Mouse (Mus musculus) ES-E14 (cell line): ENCODE results near the gene Mcfd2. TPM values are rescaled to one million over a fixed set of nuclear protein-coding genes. Genes with fewer than 3 reads are reported as not detected.
"Not testable (repeated sequence)": the region's sequence is repeated elsewhere in the genome, so short reads cannot be mapped to it uniquely, and the experiment has no call there.

ENCODE experiments used
- DNase-seq: peaks from one replicate; pipeline ENCODE4 v3.0.0-alpha.2; 2013; ENCODE audit warnings: low read depth, low spot score
- H3K27ac ChIP-seq: 2 replicates; pipeline ENCODE4 v1.5.1; 2012; ENCODE audit warnings: low read depth, mild to moderate bottlenecking, low read length, moderate library complexity, mixed read lengths; ENCODE audit not compliant: poor library complexity, insufficient read depth, severe bottlenecking
- H3K36me3 ChIP-seq: 2 replicates; pipeline ENCODE4 v1.6.1; 2012; ENCODE audit warnings: mild to moderate bottlenecking, low read length, moderate library complexity, mixed read lengths; ENCODE audit not compliant: control insufficient read depth, poor library complexity, insufficient read depth, severe bottlenecking
- H3K4me1 ChIP-seq, 2 experiments: fragments of 150-350 bp in 1 of 2; sonication (generic) in 1 of 2; 2 replicates each; pipeline ENCODE4 v1.6.1; 2012; ENCODE audit warnings: low read length in 2 of 2, mild to moderate bottlenecking in 1 of 2, mixed read lengths in 1 of 2; ENCODE audit not compliant: control insufficient read depth in 2 of 2, insufficient read depth in 2 of 2, poor library complexity in 1 of 2
- H3K4me3 ChIP-seq, 2 experiments: fragments of 150-350 bp in 1 of 2; sonication (generic) in 1 of 2; 2 replicates each; pipeline ENCODE4 v1.5.1; 2012; ENCODE audit warnings: low read length in 2 of 2, low read depth in 1 of 2, mild to moderate bottlenecking in 1 of 2, mixed read lengths in 1 of 2; ENCODE audit not compliant: insufficient read depth in 1 of 2, poor library complexity in 1 of 2, severe bottlenecking in 1 of 2
- H3K9ac ChIP-seq: 2 replicates; pipeline ENCODE4 v1.6.1; 2012; ENCODE audit warnings: low read depth, mild to moderate bottlenecking, low read length, mixed read lengths; ENCODE audit not compliant: poor library complexity, insufficient read depth, severe bottlenecking
- H3K9me3 ChIP-seq: fragments of 150-350 bp; sonication (generic); 2 replicates; pipeline ENCODE4 v1.6.1; 2012; ENCODE audit warnings: low read depth, mild to moderate bottlenecking, low read length; ENCODE audit not compliant: control insufficient read depth, insufficient read depth
- CHD2 ChIP-seq: IDR thresholded peaks from 2 replicates; pipeline ENCODE4 v1.6.1; 2014; ENCODE audit warnings: mild to moderate bottlenecking, low read depth, low read length, inconsistent platforms
- HCFC1 ChIP-seq: IDR thresholded peaks from 2 replicates; pipeline ENCODE4 v1.6.1; 2012; ENCODE audit warnings: low read length, inconsistent platforms, borderline replicate concordance; ENCODE audit not compliant: insufficient read depth
- MAFK ChIP-seq: IDR thresholded peaks from 2 replicates; pipeline ENCODE4 v1.6.1; 2014; ENCODE audit warnings: mild to moderate bottlenecking, low read depth, low read length, inconsistent platforms; ENCODE audit not compliant: insufficient read depth
- ZC3H11A ChIP-seq: IDR thresholded peaks from 2 replicates; pipeline ENCODE4 v1.6.1; 2012; ENCODE audit warnings: low read depth, mild to moderate bottlenecking, inconsistent platforms, low read length, borderline replicate concordance
- ZNF384 ChIP-seq: IDR thresholded peaks from 2 replicates; pipeline ENCODE4 v1.6.1; 2012; ENCODE audit warnings: low read depth, low read length, inconsistent platforms
- in situ Hi-C, 2 experiments: fragments of 600-800 bp; cut with MboI; formaldehyde crosslinking; loops; one replicate each; pipeline ENCODE4 v1.15.1; 2025; ENCODE audit warnings: low sequenced_read_pairs in 2 of 2, inconsistent platforms in 1 of 2; ENCODE audit not compliant: unreplicated experiment in 2 of 2
- total RNA-seq: library from RNA; depleted of rRNA; stranded (reverse); fragments of 300-350 nt; gene quantifications from 2 replicates; pipeline ENCODE4 v1.2.3, GENCODE M21; 2012

Mcfd2 gene
- total RNA-seq, 1 experiment: 81.8 TPM

- Histone ChIP-seq H3K9ac (no peak overlapping the region), H3K9me3 (no peaks in the 10 kb centered on the region), H3K4me3 (no peak overlapping the region), H3K27ac (no peak overlapping the region), H3K36me3 (peaks cover 6% of the 10 kb centered on the region; the same call in 1 of the 2 replicates), H3K4me1 (no peaks in the 10 kb centered on the region)
- in situ Hi-C loops: no loop called here
- TF ChIP-seq HCFC1: no peak
- no peak for TF ChIP-seq ZC3H11A
- DNase-seq: no peak
Observed at GRCm38 (mm10) chr17:87306746-87307145, 41.0 kb upstream of the Mcfd2 start.

GRCm38 (mm10) chr17:87305065-87305464, 39.3 kb upstream of the Mcfd2 start:
- no peaks in the 10 kb centered on the region for H3K4me1 ChIP-seq
- no peak for DNase-seq
- TF ChIP-seq MAFK (no peak), ZC3H11A (no peak), HCFC1 (no peak), ZNF384 (no peak), CHD2 (no peak)
- H3K4me3 ChIP-seq: no peak overlapping the region
- no peaks in the 10 kb centered on the region for H3K9me3 ChIP-seq
- in situ Hi-C loops: no loop called here
- H3K36me3 ChIP-seq: peaks cover 6% of the 10 kb centered on the region; the same call in 1 of the 2 replicates
- H3K9ac ChIP-seq: no peak overlapping the region
- no peak overlapping the region for H3K27ac ChIP-seq

DNA sequence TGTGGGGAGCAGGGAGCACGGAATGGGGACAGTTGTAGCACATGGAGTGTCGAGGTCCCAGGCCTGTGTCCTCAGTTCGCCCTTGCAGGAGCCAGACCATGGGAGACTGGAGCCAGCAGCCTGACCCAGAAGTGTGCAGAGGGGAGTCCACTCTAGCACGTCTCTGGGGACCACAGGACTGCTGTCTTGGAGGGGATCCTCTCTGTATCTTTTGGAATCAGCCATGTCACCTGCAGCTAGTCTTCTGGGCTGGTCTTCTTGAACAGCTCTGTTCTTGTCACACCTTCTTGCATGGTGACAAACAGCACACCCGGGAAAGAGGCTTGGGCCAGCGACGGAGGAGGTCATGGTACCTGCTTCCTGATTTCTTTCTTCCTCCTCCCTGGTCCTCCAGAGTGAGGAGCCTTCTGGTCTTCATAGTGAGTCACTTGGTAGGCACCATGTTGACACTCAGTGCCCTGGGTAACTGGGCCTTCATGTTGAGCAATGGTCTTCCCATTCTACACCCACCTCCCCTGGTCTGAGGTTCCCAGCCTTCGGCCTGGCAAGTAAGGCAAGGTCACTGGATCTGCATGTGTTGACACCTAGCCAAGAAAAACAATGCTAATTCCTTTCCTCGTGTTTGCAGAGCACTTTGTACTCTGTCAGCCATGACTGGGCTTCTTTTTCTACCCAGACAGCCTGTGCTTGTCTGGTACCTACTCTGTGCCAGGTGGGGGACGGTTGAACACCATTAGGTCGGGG, 38.6 kb upstream of the Mcfd2 start:
- in situ Hi-C loops: no loop called here
- Histone ChIP-seq H3K9me3 (no peaks in the 10 kb centered on the region), H3K9ac (no peak overlapping the region), H3K27ac (no peak overlapping the region), H3K4me3 (no peak overlapping the region), H3K4me1 (no peaks in the 10 kb centered on the region), H3K36me3 (peaks cover 4% of the 10 kb centered on the region; the same call in 1 of the 2 replicates)
- no peak for DNase-seq
- no peak for TF ChIP-seq HCFC1
- TF ChIP-seq ZNF384: no peak
- no peak for TF ChIP-seq MAFK
- no peak for TF ChIP-seq ZC3H11A
- TF ChIP-seq CHD2: no peak

DNA sequence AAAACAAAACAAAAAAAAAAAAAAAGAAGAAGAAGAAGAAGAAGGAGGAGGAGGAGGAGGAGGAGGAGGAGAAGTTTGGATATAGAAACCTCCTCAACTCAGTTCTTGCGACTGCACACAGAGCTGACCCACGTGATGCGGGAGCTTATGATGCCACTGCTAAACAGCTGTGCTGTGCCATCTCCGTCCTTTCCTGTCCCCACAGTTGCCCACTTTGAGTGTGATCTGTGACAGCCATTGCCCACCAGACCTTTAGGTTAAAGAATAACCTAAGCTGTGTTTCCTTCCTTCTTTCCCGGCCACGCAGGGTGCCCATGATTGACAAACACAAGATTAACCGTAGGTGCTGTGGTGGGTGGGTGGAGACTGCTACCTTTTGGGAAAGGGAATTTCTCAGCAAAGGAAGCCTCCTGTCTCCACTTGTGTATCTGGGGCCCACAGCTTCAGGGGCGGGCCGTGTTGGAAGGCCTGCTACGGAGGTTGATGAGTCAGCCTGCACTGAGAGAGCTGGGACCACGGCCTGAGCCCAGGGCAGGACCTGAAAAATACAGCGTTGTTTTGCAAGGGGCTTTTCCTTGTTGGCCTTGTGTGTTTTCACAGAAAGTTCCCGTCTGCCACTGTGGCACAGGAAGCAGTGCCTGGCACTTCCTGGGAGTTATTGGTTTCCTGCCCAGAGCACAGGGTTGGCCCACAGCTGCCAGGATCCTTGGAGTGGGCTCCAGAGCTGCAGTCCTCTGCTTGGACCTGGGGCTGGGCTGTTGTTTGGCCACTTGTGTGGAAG, 36.5 kb upstream of the Mcfd2 start:
- Histone ChIP-seq H3K4me1 (no peaks in the 10 kb centered on the region), H3K4me3 (no peak overlapping the region), H3K36me3 (no peaks in the 10 kb centered on the region), H3K27ac (no peak overlapping the region), H3K9ac (no peak overlapping the region), H3K9me3 (no peaks in the 10 kb centered on the region)
- in situ Hi-C loops: no loop called here
- no peak for DNase-seq
- no peak for TF ChIP-seq ZNF384
- no peak for TF ChIP-seq HCFC1
- no peak for TF ChIP-seq CHD2
- no peak for TF ChIP-seq ZC3H11A
- no peak for TF ChIP-seq MAFK

- H3K27ac ChIP-seq, in situ Hi-C loops, H3K9me3 ChIP-seq, H3K4me1 ChIP-seq, H3K9ac ChIP-seq, H3K36me3 ChIP-seq, H3K4me3 ChIP-seq, DNase-seq: not testable (repeated sequence)
Observed at GRCm38 (mm10) chr17:87301607-87302006, 35.9 kb upstream of the Mcfd2 start.
